Mouse (Mus musculus): ENCODE measurements around the gene Rnf114.

Gene Rnf114

GRCm38 (mm10) chr2:167538671-167539306 is 46.3 kb downstream of the Rnf114 start:
- CTCF ChIA-PET = interaction anchor here (1.0 to 1.9 kb wide), 3 partner anchors 12 to 66 kb away, joined by 3 to 8 read pairs (median 5); no protein-coding TSS in a partner anchor

- CTCF ChIA-PET = interaction anchor here (0.6 kb wide), 1 partner anchor 174 kb away, joined by 3 read pairs; no protein-coding TSS in a partner anchor
Observed at GRCm38 (mm10) chr2:167539536-167540476, 47.4 kb downstream of the Rnf114 start.

- CTCF ChIA-PET = interaction anchor here (0.6 to 0.7 kb wide), 2 partner anchors 74 to 174 kb away, joined by 3 read pairs; no protein-coding TSS in a partner anchor
Observed at GRCm38 (mm10) chr2:167540477-167541110, 48.1 kb downstream of the Rnf114 start.

- CTCF ChIA-PET = interaction anchor here (0.7 kb wide), 1 partner anchor 73 kb away, joined by 3 read pairs; no protein-coding TSS in a partner anchor
Observed at GRCm38 (mm10) chr2:167541324-167541723, 48.9 kb downstream of the Rnf114 start.

- CTCF ChIA-PET = no interaction called here
Observed at GRCm38 (mm10) chr2:167541761-167542160, 49.3 kb downstream of the Rnf114 start.

GRCm38 (mm10) chr2:167542361-167542760 is 49.9 kb downstream of the Rnf114 start:
- CTCF ChIA-PET = no interaction called here

- CTCF ChIA-PET = no interaction called here
Observed at GRCm38 (mm10) chr2:167543121-167544003, 50.9 kb downstream of the Rnf114 start.

GRCm38 (mm10) chr2:167544004-167544356 is 51.5 kb downstream of the Rnf114 start:
- CTCF ChIA-PET = no interaction called here

GRCm38 (mm10) chr2:167544456-167544855 is 52.0 kb downstream of the Rnf114 start:
- CTCF ChIA-PET = no interaction called here

GRCm38 (mm10) chr2:167546447-167547195 is 54.2 kb downstream of the Rnf114 start:
- CTCF ChIA-PET = interaction anchor here (0.7 kb wide), 1 partner anchor 35 kb away, joined by 3 read pairs; no protein-coding TSS in a partner anchor

- CTCF ChIA-PET = interaction anchor here (0.7 kb wide), 1 partner anchor 891 kb away, joined by 8 read pairs; no protein-coding TSS in a partner anchor
Observed at GRCm38 (mm10) chr2:167547444-167547843, 55.0 kb downstream of the Rnf114 start.

GRCm38 (mm10) chr2:167548961-167549360 is 56.5 kb downstream of the Rnf114 start:
- CTCF ChIA-PET = no interaction called here

GRCm38 (mm10) chr2:167550341-167550854 is 58.0 kb downstream of the Rnf114 start:
- CTCF ChIA-PET = interaction anchor here (0.6 to 1.9 kb wide), 2 partner anchors 12 to 55 kb away, joined by 5 to 11 read pairs; no protein-coding TSS in a partner anchor

- CTCF ChIA-PET = interaction anchor here (0.6 to 1.9 kb wide), 3 partner anchors 13 to 30 kb away, joined by 3 to 5 read pairs (median 5); no protein-coding TSS in a partner anchor
Observed at GRCm38 (mm10) chr2:167551342-167551920, 59.0 kb downstream of the Rnf114 start.

- CTCF ChIA-PET = interaction anchor here (0.6 to 0.8 kb wide), 2 partner anchors 29 to 126 kb away, joined by 3 read pairs; no protein-coding TSS in a partner anchor
Observed at GRCm38 (mm10) chr2:167552292-167552691, 59.8 kb downstream of the Rnf114 start.

- CTCF ChIA-PET = no interaction called here
Observed at GRCm38 (mm10) chr2:167552927-167553402, 60.5 kb downstream of the Rnf114 start.

GRCm38 (mm10) chr2:167555766-167556165 is 63.3 kb downstream of the Rnf114 start:
- CTCF ChIA-PET = no interaction called here

- CTCF ChIA-PET = no interaction called here
Observed at GRCm38 (mm10) chr2:167559413-167559812, 67.0 kb downstream of the Rnf114 start.

- CTCF ChIA-PET = interaction anchor here (0.7 kb wide), 1 partner anchor 30 kb away, joined by 3 read pairs; no protein-coding TSS in a partner anchor
Observed at GRCm38 (mm10) chr2:167562101-167562500, 69.7 kb downstream of the Rnf114 start.
